Mouse (Mus musculus) cerebellum, postnatal 10 days (tissue): Measurements from ENCODE around the gene Ceacam20.
"Not testable (repeated sequence)": the region's sequence is repeated elsewhere in the genome, so short reads cannot be mapped to it uniquely, and the experiment has no call there.

Experiments used
- DNase-seq, 2 experiments: peaks; one replicate each; pipeline ENCODE4 v3.0.0; 2021; ENCODE audit warnings: mixed read lengths in 2 of 2

Ceacam20 gene

GRCm38 (mm10) chr7:19964985-19965579 lies at the start of gene Ceacam20:
TSS of gene Ceacam20 (plus strand) at chr7:19965412.
- DNase-seq = no peak

- DNase-seq = no peak
Measured at GRCm38 (mm10) chr7:19920166-19920505, 45.1 kb upstream of the Ceacam20 start.

- DNase-seq = peak; percentile 67 to 70
Measured at GRCm38 (mm10) chr7:19920506-19921261, 44.5 kb upstream of the Ceacam20 start, which contains the start of gene Pvr. TSS of gene Pvr (minus strand) at chr7:19921160.

- DNase-seq = no peak
Measured at GRCm38 (mm10) chr7:19923354-19923753, 41.9 kb upstream of the Ceacam20 start.

GRCm38 (mm10) chr7:19923797-19924196 lies 41.4 kb upstream of the Ceacam20 start:
- no peak for DNase-seq

GRCm38 (mm10) chr7:19925376-19925775 lies 39.8 kb upstream of the Ceacam20 start:
- peak; percentile 32 to 43 for DNase-seq

- DNase-seq = no peak
Measured at GRCm38 (mm10) chr7:19926849-19927480, 38.2 kb upstream of the Ceacam20 start.

- DNase-seq = no peak
Measured at GRCm38 (mm10) chr7:19928486-19928885, 36.7 kb upstream of the Ceacam20 start.

- DNase-seq = not testable (repeated sequence)
Measured at GRCm38 (mm10) chr7:19930481-19930880, 34.7 kb upstream of the Ceacam20 start.

- DNase-seq = peak; percentile 54 to 56
Measured at GRCm38 (mm10) chr7:19932133-19932876, 32.9 kb upstream of the Ceacam20 start.

GRCm38 (mm10) chr7:19932877-19933809 lies 32.1 kb upstream of the Ceacam20 start:
- DNase-seq = peak; percentile 75 to 78

- DNase-seq = no peak
Measured at GRCm38 (mm10) chr7:19935171-19935751, 30.0 kb upstream of the Ceacam20 start.

- DNase-seq = no peak
Measured at GRCm38 (mm10) chr7:19935961-19936360, 29.3 kb upstream of the Ceacam20 start.

GRCm38 (mm10) chr7:19937229-19937821 lies 27.9 kb upstream of the Ceacam20 start:
- DNase-seq = no peak

- peak; percentile 65 to 80 for DNase-seq
Measured at GRCm38 (mm10) chr7:19939555-19940235, 25.5 kb upstream of the Ceacam20 start.

GRCm38 (mm10) chr7:19940256-19940655 lies 25.0 kb upstream of the Ceacam20 start:
- no peak for DNase-seq

GRCm38 (mm10) chr7:19944709-19945108 lies 20.5 kb upstream of the Ceacam20 start:
- no peak for DNase-seq

- DNase-seq = no peak
Measured at GRCm38 (mm10) chr7:19945201-19945600, 20.0 kb upstream of the Ceacam20 start.

GRCm38 (mm10) chr7:19945821-19946515 lies 19.2 kb upstream of the Ceacam20 start:
- DNase-seq = no peak

- no peak for DNase-seq
Measured at GRCm38 (mm10) chr7:19948956-19949355, 16.3 kb upstream of the Ceacam20 start.
